Mouse (Mus musculus) cerebellum, postnatal 36 days (tissue): ENCODE results near the gene Cnp.
"Not testable (repeated sequence)": the region's sequence is repeated elsewhere in the genome, so short reads cannot be mapped to it uniquely, and the experiment has no call there.

ENCODE experiments used
- DNase-seq, 2 experiments: peaks; one replicate each; pipeline ENCODE4 v3.0.0; 2021 to 2022; ENCODE audit warnings: mixed read lengths in 2 of 2

The Cnp gene

DNA sequence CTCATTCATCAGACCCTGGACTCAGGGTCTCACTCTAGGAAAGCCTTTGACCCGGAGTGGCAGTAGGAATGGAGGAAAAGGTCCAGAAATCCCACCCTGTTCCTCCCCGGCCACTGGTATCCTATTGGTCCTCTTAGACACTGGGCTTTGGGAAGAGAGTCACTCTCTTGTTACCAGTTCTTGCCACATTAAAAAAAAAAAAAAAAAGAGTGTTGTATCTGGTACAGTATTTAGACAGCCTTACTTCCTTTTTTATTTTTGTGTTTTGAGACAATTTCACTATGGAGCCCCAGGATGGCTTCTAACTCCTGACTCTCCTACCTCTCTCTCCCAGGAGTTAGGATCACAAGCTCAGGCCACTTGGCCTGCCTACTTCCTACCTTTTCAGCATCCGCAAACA, 17.1 kb upstream of the Cnp start:
- DNase-seq, result no peak

DNA sequence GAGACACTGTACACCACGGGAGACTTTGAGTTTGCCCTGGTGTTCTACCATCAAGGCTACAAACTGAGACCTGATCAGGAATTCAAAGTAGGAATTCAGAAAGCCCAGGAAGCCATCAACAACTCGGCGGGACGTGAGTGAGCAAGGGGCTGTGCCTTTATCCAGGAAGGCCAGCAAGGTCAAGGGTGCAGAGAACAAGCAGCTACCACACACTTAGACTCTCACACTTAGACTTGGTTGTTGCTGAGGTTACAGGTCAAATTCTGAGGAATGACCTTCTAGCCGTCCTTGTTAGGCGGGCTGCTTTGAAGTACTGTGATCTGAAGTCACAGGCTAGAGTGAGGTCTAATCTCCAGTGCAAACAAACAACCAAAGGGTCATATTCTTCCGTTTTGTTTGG, 15.2 kb upstream of the Cnp start:
- DNase-seq, result no peak

DNA sequence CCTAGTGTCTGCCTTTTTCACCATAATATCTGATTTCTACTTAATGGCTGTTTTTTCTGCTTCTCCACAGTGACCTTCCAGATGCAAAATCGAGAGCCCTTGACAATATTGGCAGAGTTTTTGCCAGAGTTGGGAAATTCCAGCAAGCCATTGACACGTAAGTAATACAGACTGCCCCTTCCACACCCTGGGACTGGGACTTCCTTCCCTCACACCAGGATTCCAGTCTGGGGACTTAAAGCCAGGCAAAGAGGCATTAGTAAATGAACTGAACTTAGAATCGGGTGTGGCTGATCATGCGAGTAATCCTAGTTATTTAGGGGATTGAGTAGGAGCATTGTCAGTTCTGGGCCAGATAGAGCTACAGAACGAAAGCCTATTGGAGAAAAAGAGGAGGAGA, 13.0 kb upstream of the Cnp start:
- DNase-seq, result no peak

DNA sequence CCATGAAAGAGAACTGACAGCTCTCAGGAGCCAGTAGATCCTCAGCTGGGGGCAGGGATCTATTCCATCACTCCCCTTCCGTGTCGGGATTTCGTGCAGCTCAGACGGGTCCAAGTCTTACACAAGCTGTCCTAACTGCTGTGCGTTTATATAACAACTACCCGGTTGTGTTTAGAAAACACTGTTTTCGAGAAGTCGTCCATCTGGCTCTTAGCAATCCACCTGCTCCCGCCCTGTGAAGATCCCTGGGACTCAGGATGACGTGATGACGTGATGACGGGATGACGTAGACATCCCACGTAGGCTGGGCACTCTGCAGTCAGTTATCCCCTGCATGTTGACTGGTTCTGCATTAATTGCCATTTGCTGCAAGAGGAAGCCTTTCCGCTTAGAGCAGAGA, 10.4 kb upstream of the Cnp start:
- no peak for DNase-seq

DNA sequence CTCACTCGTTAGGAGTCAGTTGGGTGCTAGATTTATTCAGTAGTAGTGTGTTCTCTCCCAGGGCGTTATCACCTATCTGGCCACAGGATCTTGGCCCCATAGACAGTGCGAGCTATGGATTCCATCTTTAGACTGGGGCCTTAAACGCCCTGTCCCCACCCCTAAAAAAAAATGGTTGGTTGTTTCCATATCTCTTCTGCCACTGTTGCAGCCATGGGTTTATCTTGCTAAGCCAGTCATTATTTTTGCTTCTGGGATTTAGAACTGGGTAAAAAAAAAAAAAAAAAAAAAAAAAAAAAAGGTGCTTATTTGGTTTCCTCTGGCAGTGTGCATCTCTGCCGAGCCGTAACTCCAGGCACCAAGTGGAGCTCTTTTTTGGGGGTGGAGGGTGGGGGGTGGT, 10.0 kb upstream of the Cnp start:
- no peak for DNase-seq

DNA sequence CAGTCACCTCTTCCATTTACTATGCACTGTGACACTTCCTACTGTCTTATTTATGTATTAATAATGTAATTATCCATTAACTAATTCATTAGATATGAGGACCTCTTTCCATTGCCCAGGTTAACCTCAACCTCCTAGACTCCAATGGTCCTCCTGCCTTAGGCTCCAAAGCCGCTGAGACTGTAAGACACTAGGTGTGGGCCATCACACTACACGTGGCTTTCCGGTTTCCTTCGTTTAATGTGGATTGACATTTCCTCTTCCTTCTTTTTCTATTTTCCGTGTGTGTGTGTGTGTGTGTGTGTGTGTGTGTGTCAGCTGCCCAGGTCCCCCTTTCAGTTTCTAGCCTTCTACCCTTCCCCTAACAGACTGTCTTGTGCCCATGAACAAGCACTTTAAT, 7.5 kb upstream of the Cnp start:
- no peak for DNase-seq

DNA sequence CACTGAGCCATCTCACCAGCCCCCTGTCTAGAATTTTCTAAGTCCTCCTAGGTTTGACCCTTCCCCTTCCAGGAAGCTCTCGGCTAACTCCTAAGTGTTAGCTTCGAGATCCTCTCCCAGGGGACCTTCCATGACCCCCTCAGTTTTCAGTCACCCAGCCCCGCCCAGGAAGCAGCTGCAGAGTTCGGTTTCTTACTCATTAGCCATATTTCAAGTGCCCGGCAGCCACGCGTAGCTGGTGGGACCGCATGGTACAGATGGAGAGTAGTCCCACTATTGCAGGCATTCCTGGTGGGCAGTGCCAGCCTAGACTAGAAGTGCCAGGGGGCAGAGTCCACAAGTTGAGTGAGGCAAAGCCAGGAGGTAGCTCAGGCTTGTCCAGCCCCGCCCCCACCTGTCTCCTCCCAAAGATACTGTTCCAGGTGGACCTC, 6.9 kb upstream of the Cnp start:
- DNase-seq, result no peak

DNA sequence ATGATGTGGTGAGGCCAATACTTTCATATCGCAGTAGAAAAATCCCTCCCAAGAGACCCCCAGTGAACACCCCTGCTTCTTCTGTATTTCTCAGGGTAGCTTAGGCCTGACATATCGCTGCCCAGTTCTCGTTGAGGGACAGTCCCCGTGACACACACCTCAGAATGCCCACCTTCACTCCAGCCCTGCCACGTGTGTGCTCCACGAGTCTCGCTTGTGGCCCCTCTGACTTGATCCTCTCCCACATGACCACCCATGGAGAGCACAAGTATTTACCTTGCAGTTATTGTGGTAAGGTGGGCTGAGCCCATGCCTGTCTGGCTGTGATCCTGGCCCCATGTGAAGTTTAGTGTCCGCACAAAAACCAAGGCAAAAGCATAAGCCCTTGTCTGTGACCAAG, 6.0 kb upstream of the Cnp start:
- no peak for DNase-seq

DNA sequence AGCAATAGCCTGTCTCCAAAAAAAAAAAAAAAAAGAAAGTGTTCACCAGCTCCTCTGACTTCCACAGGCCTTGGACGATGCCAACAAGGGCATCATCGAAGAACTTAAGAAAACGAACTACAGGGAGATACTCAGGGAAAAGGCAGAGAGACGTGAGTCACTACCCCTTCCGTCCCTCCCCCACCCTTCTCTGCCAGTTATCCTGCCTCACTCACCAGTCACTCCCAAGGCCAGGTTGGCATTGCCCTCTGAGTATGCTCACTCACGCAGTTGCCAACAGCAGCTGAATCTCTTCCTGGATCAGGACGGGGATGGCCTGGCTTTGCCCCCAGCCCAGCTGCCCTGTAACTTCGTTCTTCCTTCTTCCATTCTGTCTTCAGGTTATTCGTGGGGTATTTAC, 4.9 kb upstream of the Cnp start:
- DNase-seq, result no peak

DNA sequence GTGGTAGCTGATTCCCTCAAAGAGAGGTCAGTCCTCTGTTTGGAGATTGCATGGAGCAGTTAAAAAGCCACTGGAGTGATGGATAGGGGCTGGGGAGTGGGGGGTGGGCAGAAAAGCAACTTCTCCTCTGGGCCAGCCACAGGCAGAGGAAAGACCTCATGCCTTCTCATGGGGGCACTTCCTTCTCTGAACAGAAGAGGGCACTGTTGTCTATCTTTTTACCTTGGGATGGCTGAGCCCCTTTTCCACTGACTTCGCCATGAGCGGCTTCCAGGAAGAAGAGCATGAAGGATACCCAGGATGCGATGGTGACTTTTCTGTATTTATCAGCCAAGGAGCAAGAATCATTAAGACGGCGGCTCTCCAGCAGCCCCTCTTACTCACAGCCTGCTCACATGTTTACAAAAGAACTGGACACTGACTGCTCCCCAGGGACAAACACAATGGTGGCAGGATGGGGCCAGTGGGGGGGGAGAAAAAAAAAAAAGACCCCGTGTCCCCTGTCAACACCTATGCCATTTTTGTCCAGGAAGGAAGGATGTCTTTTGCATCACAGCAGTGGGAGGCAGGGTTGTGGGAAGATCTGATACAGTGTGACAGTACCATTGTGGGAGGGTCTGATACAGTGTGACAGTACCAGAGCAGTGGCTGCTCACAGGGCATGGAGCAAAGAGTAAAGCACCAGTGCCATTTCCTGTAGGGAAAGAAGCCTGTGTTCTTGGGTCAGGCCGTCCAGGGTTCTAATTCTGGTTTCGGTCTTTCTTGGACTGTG, 4.1 kb upstream of the Cnp start:
- DNase-seq, result peak; percentile 67 to 85

DNA sequence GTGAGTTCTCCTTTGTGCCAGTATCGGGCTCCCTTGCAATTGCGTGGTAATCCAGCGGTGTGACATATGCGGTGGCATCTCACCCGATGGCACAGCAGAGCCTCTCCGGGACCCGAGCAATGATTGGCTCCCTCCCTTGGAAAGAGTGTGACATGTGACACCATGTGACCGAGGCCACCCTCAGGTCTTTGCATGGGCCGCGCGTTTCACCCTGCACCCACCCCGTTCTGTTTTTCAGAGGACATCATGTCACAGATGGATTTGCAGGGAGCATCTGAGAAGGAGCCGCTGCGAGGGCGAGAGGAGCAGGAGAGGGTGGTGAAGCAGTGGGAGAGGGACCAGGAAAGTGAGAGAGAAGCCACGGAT, 3.5 kb upstream of the Cnp start:
- DNase-seq, result peak; percentile 31 to 34

DNA sequence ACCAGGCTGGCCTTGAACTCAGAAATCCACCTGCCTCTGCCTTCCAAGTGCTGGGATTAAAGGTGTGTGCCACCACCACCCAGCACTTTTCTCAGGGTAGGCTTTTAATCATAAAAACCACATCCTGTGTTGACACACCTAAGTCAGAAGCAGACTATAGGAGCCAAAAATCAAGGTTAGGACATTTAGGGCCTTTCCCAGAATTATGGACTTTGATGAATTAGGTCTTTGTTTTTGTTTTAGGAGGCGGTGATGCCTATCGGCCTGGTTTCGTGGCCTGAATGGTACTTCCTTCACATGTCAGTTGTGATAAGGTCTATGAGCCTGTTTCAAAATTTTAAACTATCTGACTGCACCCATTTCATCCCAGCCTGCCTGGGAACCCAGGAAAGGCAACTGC, 516 bp upstream of the Cnp start:
- DNase-seq, result no peak

DNA sequence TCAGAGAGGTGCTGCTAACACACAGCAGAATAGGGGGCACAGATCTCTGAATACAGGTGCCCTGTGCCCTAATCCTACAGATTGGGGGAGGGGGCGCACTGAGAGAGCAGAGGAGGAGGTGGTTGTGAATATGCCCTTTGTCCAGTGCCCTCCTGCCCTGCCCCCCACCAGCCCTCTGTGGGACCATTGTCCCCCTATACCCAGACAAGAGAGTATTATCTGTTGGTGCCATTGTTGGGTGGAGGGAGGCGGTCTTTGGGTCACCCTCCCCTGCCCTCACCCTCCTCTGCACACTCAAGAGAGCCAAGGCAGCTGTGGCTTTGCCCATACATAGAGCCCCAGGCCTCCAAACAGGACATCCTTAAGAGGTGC, 766 bp downstream of the Cnp start:
- no peak for DNase-seq

DNA sequence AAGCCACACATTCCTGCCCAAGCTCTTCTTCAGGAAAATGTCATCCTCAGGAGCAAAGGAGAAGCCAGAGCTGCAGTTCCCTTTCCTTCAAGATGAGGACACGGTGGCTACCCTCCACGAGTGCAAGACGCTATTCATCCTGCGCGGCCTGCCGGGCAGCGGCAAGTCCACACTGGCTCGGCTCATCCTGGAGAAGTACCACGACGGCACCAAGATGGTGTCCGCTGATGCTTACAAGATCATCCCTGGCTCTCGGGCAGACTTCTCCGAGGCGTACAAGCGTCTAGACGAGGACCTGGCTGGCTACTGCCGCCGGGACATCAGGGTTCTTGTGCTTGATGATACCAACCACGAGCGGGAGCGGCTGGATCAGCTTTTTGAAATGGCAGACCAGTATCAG, 1.6 kb downstream of the Cnp start:
- DNase-seq, result no peak

DNA sequence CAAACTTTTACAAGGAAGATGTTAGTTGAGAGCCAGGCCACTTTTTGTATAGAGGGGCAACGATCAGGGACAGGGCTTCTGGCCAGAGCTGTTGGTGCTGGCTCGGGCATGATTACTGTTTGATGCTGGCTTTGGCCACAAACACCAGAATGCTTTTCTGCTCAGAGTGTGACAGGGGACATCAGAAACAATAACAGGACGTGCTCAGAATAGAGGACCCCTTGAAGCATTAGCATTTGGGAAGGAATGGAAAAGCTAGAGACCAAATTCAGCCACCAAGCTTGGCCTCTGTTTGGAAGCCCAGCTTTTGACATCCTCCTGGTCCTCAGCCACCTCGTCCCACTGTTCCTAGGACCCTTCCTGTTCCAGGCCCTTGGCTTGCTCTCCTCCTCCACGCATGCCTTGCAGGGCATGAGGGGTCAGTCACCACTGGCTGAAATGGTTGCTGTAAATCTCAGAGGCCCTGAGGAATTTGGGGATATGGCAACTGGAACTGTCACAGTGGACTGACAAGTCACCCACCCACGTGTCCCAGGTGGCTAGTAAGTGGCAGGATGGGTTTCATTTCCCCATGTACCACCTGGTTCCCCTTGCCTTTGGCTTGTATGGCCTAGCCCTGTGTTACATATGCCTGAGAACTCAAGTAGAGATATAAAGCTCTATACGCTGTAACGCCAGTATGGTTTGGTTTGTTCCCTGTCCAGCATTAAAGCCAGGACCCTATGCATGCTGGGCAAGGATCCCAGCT, 3.3 kb downstream of the Cnp start:
- DNase-seq, result no peak

DNA sequence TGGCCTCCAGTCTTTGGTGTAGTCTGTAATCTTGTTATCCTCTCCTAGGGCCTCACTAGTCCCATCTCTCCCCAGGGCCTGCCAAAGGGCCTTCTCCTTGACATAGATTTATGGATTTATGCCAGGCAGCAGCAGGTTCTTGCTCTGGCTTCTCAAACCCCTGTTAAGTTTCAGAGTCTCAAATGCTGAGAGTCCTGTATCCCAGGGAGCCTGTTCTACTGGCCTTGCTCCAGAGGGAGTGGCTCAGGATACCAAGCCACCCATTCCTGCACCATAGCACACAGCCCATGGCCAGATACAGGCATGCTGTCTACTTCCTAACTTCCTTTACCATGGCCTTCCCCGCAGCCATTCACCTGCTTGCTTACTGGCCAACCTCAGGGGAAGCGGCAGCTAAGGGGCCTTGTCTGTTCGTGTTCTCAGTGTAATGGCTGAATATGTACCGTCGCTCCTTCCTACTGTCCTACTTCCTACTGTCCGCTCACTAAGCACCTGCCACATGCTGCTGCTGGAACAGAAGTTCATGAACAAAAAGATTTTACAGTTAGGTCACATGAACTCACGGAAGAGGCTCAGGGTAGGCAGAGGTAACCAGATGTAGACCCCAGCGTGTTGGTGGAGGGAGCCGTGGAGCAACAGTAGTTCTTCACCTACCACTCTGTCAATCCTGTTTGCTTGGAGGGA, 4.6 kb downstream of the Cnp start:
- no peak for DNase-seq

DNA sequence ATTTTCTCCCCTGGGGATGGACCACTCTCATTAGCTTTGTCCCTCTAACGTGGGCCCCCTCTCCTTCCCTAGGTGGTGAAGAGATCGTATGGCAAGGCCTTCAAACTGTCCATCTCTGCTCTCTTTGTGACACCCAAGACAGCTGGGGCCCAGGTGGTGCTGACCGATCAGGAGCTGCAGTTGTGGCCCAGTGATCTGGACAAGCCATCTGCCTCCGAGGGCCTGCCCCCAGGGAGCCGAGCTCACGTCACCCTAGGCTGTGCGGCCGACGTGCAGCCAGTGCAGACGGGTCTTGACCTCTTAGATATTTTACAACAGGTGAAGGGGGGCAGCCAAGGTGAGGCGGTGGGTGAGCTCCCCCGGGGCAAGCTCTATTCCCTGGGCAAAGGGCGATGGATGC, 5.6 kb downstream of the Cnp start:
- DNase-seq, result no peak

DNA sequence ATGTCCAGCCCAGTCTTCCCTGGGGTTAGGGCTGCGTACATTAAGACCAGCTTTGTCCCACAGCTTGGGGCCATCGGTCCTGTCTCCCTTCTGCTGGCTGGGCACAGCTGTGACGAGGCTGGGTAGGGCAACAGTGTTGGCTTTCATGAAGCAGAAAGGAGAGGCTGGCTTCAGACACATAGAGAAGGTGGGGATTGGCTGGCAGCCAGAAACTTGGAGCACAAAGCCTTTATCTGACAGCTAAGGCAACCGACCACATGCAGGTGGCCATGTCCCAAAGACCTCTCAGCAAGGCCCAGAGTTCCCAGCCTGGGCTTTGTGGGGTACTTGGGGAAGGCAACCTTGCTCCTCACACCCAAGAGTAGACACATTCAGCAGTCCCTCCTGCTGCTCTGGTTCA, 7.1 kb downstream of the Cnp start:
- peak in 1 of 2 experiments; percentile 41 for DNase-seq

DNA sequence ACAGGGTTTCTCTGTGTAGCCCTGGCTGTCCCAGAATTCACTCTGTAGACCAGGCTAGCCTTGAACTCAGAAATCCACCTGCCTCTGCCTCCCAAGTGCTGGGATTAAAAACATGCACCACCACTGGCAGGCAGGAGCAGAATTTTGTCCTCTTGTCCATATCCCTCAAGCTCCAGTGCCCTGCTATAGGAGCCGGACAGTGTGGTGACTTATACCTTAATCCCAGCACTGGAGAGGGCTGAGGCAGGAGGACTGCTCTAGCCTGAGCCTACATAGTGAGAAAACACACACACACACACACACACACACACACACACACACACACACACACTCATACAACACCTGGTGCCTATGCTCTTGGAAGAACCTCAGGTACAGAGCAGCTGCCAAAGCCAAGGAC, 7.7 kb downstream of the Cnp start:
- not testable (repeated sequence) for DNase-seq

DNA sequence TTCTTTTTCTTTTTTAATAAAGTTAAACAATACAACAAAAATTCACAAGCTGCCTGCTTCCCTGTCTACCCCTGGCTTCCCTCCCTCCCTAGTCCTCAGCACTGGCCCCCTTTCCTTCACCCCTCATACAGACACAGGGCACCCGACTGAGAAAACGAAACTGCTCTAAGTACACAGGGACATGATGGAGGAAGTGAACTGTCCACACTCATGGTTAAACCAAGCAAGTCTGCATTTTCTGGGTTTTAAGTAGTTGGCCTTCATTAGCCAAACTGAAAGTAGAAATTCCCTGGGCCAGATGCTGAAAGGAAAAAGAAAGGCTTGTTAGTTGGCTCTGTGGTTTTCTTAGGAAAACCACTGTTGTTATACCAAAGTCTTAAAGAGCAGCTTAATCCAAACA, 8.1 kb downstream of the Cnp start:
- no peak for DNase-seq

DNA sequence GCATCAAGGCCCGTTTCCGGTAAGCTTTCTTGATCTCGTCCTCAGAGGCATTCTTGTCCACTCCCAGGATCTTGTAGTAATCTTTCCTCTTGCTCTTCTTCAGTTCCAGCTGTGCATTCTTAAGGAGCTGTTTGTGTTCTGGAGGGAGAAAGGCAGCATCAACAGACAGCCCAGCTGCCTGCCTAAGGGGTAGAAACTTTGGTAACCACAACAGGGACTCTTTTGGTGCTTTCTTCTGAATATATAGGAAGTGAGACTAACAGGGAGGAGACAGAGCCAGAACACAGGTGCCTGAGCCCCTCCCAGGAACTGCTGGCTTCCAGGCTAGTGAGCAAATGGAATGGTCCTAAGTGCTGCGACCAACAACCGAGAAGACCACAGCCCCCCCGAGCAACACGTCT, 9.9 kb downstream of the Cnp start:
- DNase-seq, result no peak

DNA sequence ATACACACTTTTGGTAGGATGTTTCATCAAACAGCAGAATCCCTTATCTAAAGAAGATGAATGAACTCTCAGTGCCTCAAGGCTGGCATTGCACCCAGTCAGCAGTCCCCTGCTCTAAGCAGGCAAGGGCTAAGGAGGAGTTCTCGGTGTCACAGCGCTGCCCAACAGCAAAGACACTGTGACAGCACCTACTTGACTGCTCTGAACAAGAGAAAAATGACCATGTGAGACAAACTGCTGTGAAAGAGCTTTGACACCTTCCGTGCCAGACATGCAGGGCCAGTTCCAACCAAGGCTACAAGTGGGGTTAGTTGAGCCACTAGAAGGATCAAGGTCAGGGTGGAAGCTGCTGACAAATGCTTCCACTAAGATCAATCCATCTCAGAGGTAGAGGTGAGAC, 10.4 kb downstream of the Cnp start:
- DNase-seq, result no peak

DNA sequence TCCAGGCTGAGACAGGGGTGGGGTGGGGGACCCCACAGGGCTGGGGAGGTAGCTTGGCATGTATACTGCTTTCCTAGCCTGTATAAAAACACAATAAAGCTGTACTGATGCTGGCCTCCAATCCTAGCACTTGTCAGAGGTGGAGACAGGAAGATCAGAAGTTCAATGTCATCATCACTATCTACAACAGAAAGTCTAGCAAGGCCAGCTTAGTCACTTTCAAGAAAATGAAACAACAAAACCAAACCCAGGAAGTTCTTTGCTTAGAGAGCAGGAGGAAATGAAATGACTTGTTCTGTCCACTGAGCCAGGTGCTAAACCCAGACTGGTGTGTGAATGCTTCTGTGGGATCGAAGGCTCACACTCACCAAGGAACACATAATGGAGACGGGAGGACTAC, 13.8 kb downstream of the Cnp start:
- DNase-seq, result no peak

DNA sequence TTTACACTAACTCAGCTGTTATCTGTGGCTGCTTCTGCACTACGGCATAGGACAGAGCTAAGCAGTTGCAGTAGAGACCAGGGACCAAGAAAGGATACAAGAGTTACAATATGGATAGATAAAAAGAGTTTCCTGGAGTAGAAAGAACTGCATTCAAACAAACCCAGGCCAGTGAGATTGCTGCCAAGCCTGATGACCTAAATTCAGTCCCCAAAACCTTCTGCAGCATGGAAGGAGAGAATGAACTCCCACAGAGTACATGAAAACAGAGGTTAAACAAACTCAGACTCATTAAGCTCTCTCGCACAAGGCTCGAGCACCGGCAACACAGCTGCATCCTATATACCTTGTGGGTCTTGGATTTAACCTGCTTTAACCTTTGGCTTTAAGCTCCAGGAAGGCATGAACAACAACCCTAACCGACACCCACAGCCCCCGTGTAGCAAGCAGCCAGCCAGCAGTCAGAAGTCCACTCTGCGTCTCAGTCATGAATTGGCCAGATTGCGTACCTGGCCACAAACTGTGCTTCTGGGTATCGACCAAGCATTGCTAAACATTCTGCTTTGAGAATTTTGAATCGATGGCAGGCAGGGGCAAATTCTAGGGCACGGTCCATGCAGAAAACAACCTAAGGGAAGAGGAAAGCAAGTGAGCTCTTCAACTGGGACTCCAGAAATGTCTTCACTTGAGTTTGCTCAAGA, 17.8 kb downstream of the Cnp start:
- DNase-seq, result no peak
